Mouse (Mus musculus) urinary bladder, postnatal 4 days (tissue): Measurements from ENCODE around the gene Olfr1406.
"Not testable (repeated sequence)": the region's sequence is repeated elsewhere in the genome, so short reads cannot be mapped to it uniquely, and the experiment has no call there.

Experiments used
- DNase-seq, 2 experiments: peaks; one replicate each; pipeline ENCODE4 v3.0.0; 2021 to 2022; ENCODE audit warnings: low spot score in 2 of 2

The Olfr1406 gene

GRCm38 (mm10) chr1:173190540-173190939, at the start of gene Olfr1406:
TSS of gene Olfr1406 (minus strand) at chr1:173190640.
- no peak for DNase-seq

GRCm38 (mm10) chr1:173237004-173237403, 46.6 kb upstream of the Olfr1406 start:
- DNase-seq = not testable (repeated sequence)

GRCm38 (mm10) chr1:173227081-173227480, 36.6 kb upstream of the Olfr1406 start, which contains the start of gene Fcer1a:
TSS of gene Fcer1a (minus strand) at chr1:173227214.
- DNase-seq = no peak

GRCm38 (mm10) chr1:173216481-173216880, 26.0 kb upstream of the Olfr1406 start:
- no peak for DNase-seq

GRCm38 (mm10) chr1:173212092-173212491, 21.7 kb upstream of the Olfr1406 start, which contains the start of gene Olfr1404:
TSS of gene Olfr1404 (plus strand) at chr1:173212392.
- DNase-seq = no peak

GRCm38 (mm10) chr1:173197508-173197907, 7.1 kb upstream of the Olfr1406 start, which contains the start of gene Olfr218:
TSS of gene Olfr218 (plus strand) at chr1:173197808.
- DNase-seq = no peak

GRCm38 (mm10) chr1:173196359-173196758, 5.9 kb upstream of the Olfr1406 start:
- no peak for DNase-seq

GRCm38 (mm10) chr1:173192059-173192458, 1.6 kb upstream of the Olfr1406 start:
- DNase-seq = no peak

GRCm38 (mm10) chr1:173174154-173174842, 16.1 kb downstream of the Olfr1406 start:
- DNase-seq = no peak

- no peak for DNase-seq
These were observed 53.2 kb downstream of the Olfr1406 start, which contains the start of gene Olfr1408 for GRCm38 (mm10) chr1:173137274-173137673. TSS of gene Olfr1408 (minus strand) at chr1:173137374.
